Mouse (Mus musculus) brain, embryonic 18.5 days (tissue): ENCODE data around the gene Trpc4ap.
"Not testable (repeated sequence)": the region's sequence is repeated elsewhere in the genome, so short reads cannot be mapped to it uniquely, and the experiment has no call there.

Source experiments
- DNase-seq: peaks from one replicate; pipeline ENCODE4 v3.0.0-alpha.2; 2012; ENCODE audit warnings: low read depth, low spot score

Gene Trpc4ap

GRCm38 (mm10) chr2:155691723-155692493 is at the start of gene Trpc4ap:
Gene Trpc4ap, minus strand, starts transcription at chr2:155692384.
- peak; percentile 86 for DNase-seq

GRCm38 (mm10) chr2:155737803-155738202 is 45.6 kb upstream of the Trpc4ap start:
- DNase-seq, result no peak

GRCm38 (mm10) chr2:155736936-155737335 is 44.8 kb upstream of the Trpc4ap start:
- DNase-seq, result no peak

GRCm38 (mm10) chr2:155735766-155736165 is 43.6 kb upstream of the Trpc4ap start, which contains the start of gene Gm17581:
Gene Gm17581, minus strand, starts transcription at chr2:155735866.
- DNase-seq, result not testable (repeated sequence)

- DNase-seq, result no peak
Observed at GRCm38 (mm10) chr2:155735080-155735479, 42.9 kb upstream of the Trpc4ap start.

GRCm38 (mm10) chr2:155729158-155729645 is 37.0 kb upstream of the Trpc4ap start, which contains the start of gene Edem2:
Gene Edem2, minus strand, starts transcription at chr2:155729475.
- peak; percentile 88 for DNase-seq

- no peak for DNase-seq
Observed at GRCm38 (mm10) chr2:155728742-155729141, 36.6 kb upstream of the Trpc4ap start.

GRCm38 (mm10) chr2:155727764-155728395 is 35.7 kb upstream of the Trpc4ap start:
- DNase-seq, result no peak

GRCm38 (mm10) chr2:155726302-155726701 is 34.1 kb upstream of the Trpc4ap start:
- DNase-seq, result no peak

- DNase-seq, result no peak
Observed at GRCm38 (mm10) chr2:155724526-155724925, 32.3 kb upstream of the Trpc4ap start.

- no peak for DNase-seq
Observed at GRCm38 (mm10) chr2:155724036-155724435, 31.9 kb upstream of the Trpc4ap start.

- DNase-seq, result no peak
Observed at GRCm38 (mm10) chr2:155720585-155720984, 28.4 kb upstream of the Trpc4ap start.

GRCm38 (mm10) chr2:155717082-155717990 is 25.2 kb upstream of the Trpc4ap start:
- no peak for DNase-seq

- DNase-seq, result no peak
Observed at GRCm38 (mm10) chr2:155710557-155710956, 18.4 kb upstream of the Trpc4ap start.

GRCm38 (mm10) chr2:155707251-155707650 is 15.1 kb upstream of the Trpc4ap start:
- no peak for DNase-seq

GRCm38 (mm10) chr2:155703630-155704029 is 11.4 kb upstream of the Trpc4ap start:
- DNase-seq, result no peak

- no peak for DNase-seq
Observed at GRCm38 (mm10) chr2:155701399-155701919, 9.3 kb upstream of the Trpc4ap start.

- DNase-seq, result not testable (repeated sequence)
Observed at GRCm38 (mm10) chr2:155698443-155698842, 6.3 kb upstream of the Trpc4ap start.

- no peak for DNase-seq
Observed at GRCm38 (mm10) chr2:155696851-155697250, 4.7 kb upstream of the Trpc4ap start.

- DNase-seq, result no peak
Observed at GRCm38 (mm10) chr2:155696091-155696558, 3.9 kb upstream of the Trpc4ap start.

- no peak for DNase-seq
Observed at GRCm38 (mm10) chr2:155695316-155695715, 3.1 kb upstream of the Trpc4ap start.
